Mouse (Mus musculus) embryonic facial prominence, embryonic 15.5 days (tissue): ENCODE measurements around the gene H2-Aa. TPM values are rescaled to one million over a fixed set of nuclear protein-coding genes. Genes with fewer than 3 reads are reported as not detected.
A peak's percentile ranks its signal among the peaks of the same experiment; 100 is the strongest.

Source experiments
- ATAC-seq: fragments of 200-750 bp; cut with Nextera tagmentation; 2 replicates; pipeline ENCODE4 v1.8.0; 2017; ENCODE audit warnings: low read depth, moderate TSS enrichment; ENCODE audit not compliant: insufficient number of reproducible peaks, low FRiP score, low TSS enrichment
- H3K27ac ChIP-seq: fragments of 300-500 bp; sonication (generic); replicated peaks from 2 replicates; pipeline ENCODE4 v1.5.1; 2015; ENCODE audit warnings: mild to moderate bottlenecking, inconsistent platforms
- H3K27me3 ChIP-seq: fragments of 300-500 bp; sonication (generic); 2 replicates; pipeline ENCODE4 v1.6.1; 2015; ENCODE audit warnings: inconsistent platforms
- H3K36me3 ChIP-seq: fragments of 300-500 bp; sonication (generic); 2 replicates; pipeline ENCODE4 v1.6.1; 2015; ENCODE audit warnings: mild to moderate bottlenecking, inconsistent platforms
- H3K4me1 ChIP-seq: fragments of 300-500 bp; sonication (generic); 2 replicates; pipeline ENCODE4 v1.6.1; 2015; ENCODE audit warnings: inconsistent platforms
- H3K4me2 ChIP-seq: fragments of 300-500 bp; sonication (generic); replicated peaks from 2 replicates; pipeline ENCODE4 v1.6.1; 2015; ENCODE audit warnings: mild to moderate bottlenecking, inconsistent platforms
- H3K4me3 ChIP-seq: fragments of 300-500 bp; sonication (generic); replicated peaks from 2 replicates; pipeline ENCODE4 v1.5.1; 2015; ENCODE audit warnings: mild to moderate bottlenecking, inconsistent platforms
- H3K9ac ChIP-seq: fragments of 300-500 bp; sonication (generic); 2 replicates; pipeline ENCODE4 v1.6.1; 2015; ENCODE audit warnings: inconsistent platforms
- H3K9me3 ChIP-seq: fragments of 300-500 bp; sonication (generic); replicated peaks from 2 replicates; pipeline ENCODE4 v1.6.1; 2016; ENCODE audit warnings: inconsistent platforms
- WGBS: fragments of 180-500 bp; shearing (Covaris S2); methylation state at CpG from one replicate; pipeline ENCODE4 v1.1.7; 2015; 5-methylcytosine and 5-hydroxymethylcytosine counted together
- polyA plus RNA-seq: library from polyadenylated mRNA; unstranded; fragments of >200 nt; fragmentation: Nextera tagmentation; extraction: Ambion mirVana; gene quantifications from 2 replicates; pipeline ENCODE4 v1.2.1, GENCODE M21; 2015

The H2-Aa gene
- polyA plus RNA-seq, 1 experiment from 2014 or later: 2.7 TPM

- no peak overlapping the region for H3K27ac ChIP-seq
- no peak overlapping the region for H3K4me3 ChIP-seq
- H3K27me3 ChIP-seq: no peaks in the 10 kb centered on the region
- H3K36me3 ChIP-seq: no peaks in the 10 kb centered on the region
- H3K9ac ChIP-seq: no peak overlapping the region
- no peak overlapping the region for H3K4me2 ChIP-seq
- no peaks in the 10 kb centered on the region for H3K9me3 ChIP-seq
- WGBS: 32% methylated on average over 4 of the region's 4 CpGs
- no peaks in the 10 kb centered on the region for H3K4me1 ChIP-seq
- ATAC-seq: no peak
These were observed 1.8 kb downstream of the H2-Aa start for GRCm38 (mm10) chr17:34285848-34286247.

- Histone ChIP-seq H3K27me3 (no peaks in the 10 kb centered on the region), H3K4me1 (no peaks in the 10 kb centered on the region), H3K27ac (no peak overlapping the region), H3K36me3 (no peaks in the 10 kb centered on the region), H3K4me2 (no peak overlapping the region), H3K9me3 (no peaks in the 10 kb centered on the region), H3K4me3 (no peak overlapping the region), H3K9ac (no peak overlapping the region)
- no peak for ATAC-seq
- 66% methylated on average over 4 of the region's 4 CpGs for WGBS
These were observed 2.3 kb downstream of the H2-Aa start for GRCm38 (mm10) chr17:34285371-34285770.

DNA sequence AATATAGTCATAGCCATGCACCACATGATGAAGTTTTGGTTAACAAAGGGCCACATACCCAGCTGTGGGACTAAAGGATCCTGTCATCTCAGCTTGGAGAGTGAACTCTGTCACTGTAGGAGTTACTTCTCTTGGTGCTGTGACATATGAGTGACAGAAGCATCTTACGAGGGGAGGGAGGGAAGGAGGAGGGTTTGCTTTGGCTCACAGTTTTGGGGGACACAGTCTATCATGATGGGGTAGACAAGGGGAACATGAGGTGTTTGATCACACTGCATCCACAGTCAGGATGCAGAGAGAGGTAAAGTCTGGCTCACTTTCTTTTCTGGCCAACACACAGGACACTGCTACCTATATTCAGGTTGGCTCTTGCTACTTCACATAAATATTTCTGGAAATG, 5.8 kb downstream of the H2-Aa start:
- WGBS: 59% methylated on average over 1 of the region's 1 CpGs
- no peak overlapping the region for H3K9ac ChIP-seq
- H3K27ac ChIP-seq: no peak overlapping the region
- H3K27me3 ChIP-seq: no peaks in the 10 kb centered on the region
- H3K4me1 ChIP-seq: no peaks in the 10 kb centered on the region
- no peak overlapping the region for H3K4me3 ChIP-seq
- no peak overlapping the region for H3K4me2 ChIP-seq
- H3K36me3 ChIP-seq: no peaks in the 10 kb centered on the region
- 0 out of 2 replicates have a peak, but pooled peaks cover 2% of the 10 kb centered on the region for H3K9me3 ChIP-seq
- ATAC-seq: no peak

GRCm38 (mm10) chr17:34280499-34281038, 7.1 kb downstream of the H2-Aa start:
- 74% methylated on average over 1 of the region's 1 CpGs for WGBS
- 0 out of 2 replicates have a peak, but pooled peaks cover 3% of the 10 kb centered on the region for H3K9me3 ChIP-seq
- ATAC-seq: peak; percentile 67
- H3K4me2 ChIP-seq: no peak overlapping the region
- H3K36me3 ChIP-seq: no peaks in the 10 kb centered on the region
- no peak overlapping the region for H3K4me3 ChIP-seq
- H3K27ac ChIP-seq: no peak overlapping the region
- H3K9ac ChIP-seq: no peak overlapping the region
- no peaks in the 10 kb centered on the region for H3K4me1 ChIP-seq
- no peaks in the 10 kb centered on the region for H3K27me3 ChIP-seq

DNA sequence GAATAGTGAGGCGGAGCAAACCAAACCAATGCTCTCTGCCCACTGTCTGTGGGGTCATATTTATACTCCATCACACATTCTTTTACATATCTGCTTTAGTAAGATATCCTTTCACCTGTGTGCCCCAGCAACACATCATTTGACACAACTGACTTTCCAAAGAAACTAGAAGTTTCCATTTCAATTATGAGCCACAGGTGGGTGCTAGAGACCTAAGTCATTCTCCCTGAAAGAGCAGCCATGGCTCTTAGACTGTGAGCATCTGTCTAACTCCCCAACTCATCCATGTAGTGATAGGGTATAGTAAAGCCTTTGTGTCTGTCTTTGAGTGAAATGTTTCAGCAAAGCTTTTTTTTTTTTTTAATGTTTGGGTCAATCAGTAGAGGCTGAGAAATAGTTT, 15.5 kb downstream of the H2-Aa start:
- Histone ChIP-seq H3K4me1 (no peaks in the 10 kb centered on the region), H3K27me3 (no peaks in the 10 kb centered on the region), H3K9ac (no peak overlapping the region), H3K4me2 (no peak overlapping the region), H3K36me3 (no peaks in the 10 kb centered on the region), H3K27ac (no peak overlapping the region), H3K9me3 (0 out of 2 replicates have a peak, but pooled peaks cover 3% of the 10 kb centered on the region), H3K4me3 (no peak overlapping the region)
- ATAC-seq: no peak
- WGBS: 83% methylated on average over 1 of the region's 1 CpGs

- WGBS: 62% methylated on average over 2 of the region's 2 CpGs
- H3K4me2 ChIP-seq: no peak overlapping the region
- H3K4me1 ChIP-seq: no peaks in the 10 kb centered on the region
- H3K9ac ChIP-seq: no peak overlapping the region
- no peak for ATAC-seq
- H3K4me3 ChIP-seq: no peak overlapping the region
- H3K9me3 ChIP-seq: no peaks in the 10 kb centered on the region
- H3K27me3 ChIP-seq: no peaks in the 10 kb centered on the region
- H3K27ac ChIP-seq: no peak overlapping the region
- no peaks in the 10 kb centered on the region for H3K36me3 ChIP-seq
These were observed 16.7 kb downstream of the H2-Aa start for GRCm38 (mm10) chr17:34270940-34271339.

DNA sequence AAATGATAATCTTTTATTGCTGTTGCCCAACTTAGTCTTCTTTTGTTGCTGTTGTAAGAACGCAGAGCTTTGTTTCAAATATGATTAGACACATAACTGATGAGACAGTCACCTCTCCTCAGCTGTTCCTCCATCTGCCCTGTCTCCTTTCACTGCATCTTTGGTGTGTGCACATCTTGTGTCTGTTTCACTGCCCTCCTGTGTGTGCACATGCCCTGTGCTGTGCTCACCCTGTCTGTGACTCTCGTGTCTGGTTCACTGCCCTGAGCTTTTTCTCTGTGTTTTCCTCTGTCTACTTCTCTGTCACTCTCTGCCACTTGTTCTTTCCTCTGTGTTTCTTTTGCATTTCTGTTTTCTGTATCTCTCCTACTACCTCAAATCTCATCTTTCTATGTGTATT, 17.4 kb downstream of the H2-Aa start:
- H3K36me3 ChIP-seq: no peaks in the 10 kb centered on the region
- H3K9ac ChIP-seq: no peak overlapping the region
- no peak overlapping the region for H3K4me2 ChIP-seq
- H3K4me1 ChIP-seq: peaks cover 2% of the 10 kb centered on the region
- WGBS: 76% methylated on average over 2 of the region's 2 CpGs
- H3K27ac ChIP-seq: no peak overlapping the region
- peaks cover 4% of the 10 kb centered on the region for H3K27me3 ChIP-seq
- ATAC-seq: no peak
- H3K4me3 ChIP-seq: no peak overlapping the region
- H3K9me3 ChIP-seq: no peaks in the 10 kb centered on the region

DNA sequence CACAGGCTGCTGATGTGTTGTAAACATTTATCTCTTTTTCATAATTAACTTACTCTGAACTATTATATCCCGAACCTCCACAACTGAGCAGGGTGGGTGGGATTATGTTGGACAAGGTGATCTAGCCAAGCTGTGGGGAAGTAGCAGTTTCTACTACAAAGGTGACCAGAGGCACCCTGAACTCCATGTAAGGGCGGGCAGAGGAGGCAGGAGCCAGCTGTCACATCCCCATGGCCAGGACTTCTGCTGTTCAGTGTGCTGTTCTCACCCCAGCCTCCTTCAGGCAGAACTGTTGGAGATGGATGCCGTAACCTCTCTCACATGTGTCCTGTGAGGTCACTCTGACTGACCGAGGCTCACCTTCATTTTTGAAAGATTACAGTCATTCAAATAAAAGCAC, 17.8 kb downstream of the H2-Aa start:
- H3K4me2 ChIP-seq: no peak overlapping the region
- no peaks in the 10 kb centered on the region for H3K9me3 ChIP-seq
- ATAC-seq: no peak
- peaks cover 8% of the 10 kb centered on the region for H3K27me3 ChIP-seq
- H3K27ac ChIP-seq: no peak overlapping the region
- H3K36me3 ChIP-seq: no peaks in the 10 kb centered on the region
- WGBS: 65% methylated on average over 4 of the region's 4 CpGs
- H3K4me3 ChIP-seq: no peak overlapping the region
- H3K4me1 ChIP-seq: peaks cover 6% of the 10 kb centered on the region
- H3K9ac ChIP-seq: no peak overlapping the region

GRCm38 (mm10) chr17:34268748-34269147, 18.9 kb downstream of the H2-Aa start:
- WGBS: 80% methylated on average over 2 of the region's 2 CpGs
- no peaks in the 10 kb centered on the region for H3K9me3 ChIP-seq
- H3K4me2 ChIP-seq: no peak overlapping the region
- no peak overlapping the region for H3K4me3 ChIP-seq
- peaks cover 19% of the 10 kb centered on the region for H3K27me3 ChIP-seq
- peaks cover 16% of the 10 kb centered on the region for H3K4me1 ChIP-seq
- H3K27ac ChIP-seq: no peak overlapping the region
- no peaks in the 10 kb centered on the region for H3K36me3 ChIP-seq
- ATAC-seq: no peak
- no peak overlapping the region for H3K9ac ChIP-seq

- H3K4me1 ChIP-seq: peaks cover 20% of the 10 kb centered on the region
- no peak overlapping the region for H3K9ac ChIP-seq
- no peaks in the 10 kb centered on the region for H3K9me3 ChIP-seq
- ATAC-seq: no peak
- no peak overlapping the region for H3K4me3 ChIP-seq
- peaks cover 23% of the 10 kb centered on the region for H3K27me3 ChIP-seq
- no peak overlapping the region for H3K4me2 ChIP-seq
- 76% methylated on average over 2 of the region's 2 CpGs for WGBS
- H3K27ac ChIP-seq: no peak overlapping the region
- no peaks in the 10 kb centered on the region for H3K36me3 ChIP-seq
These were observed 19.4 kb downstream of the H2-Aa start for GRCm38 (mm10) chr17:34268262-34268661.

- Histone ChIP-seq H3K4me3 (peak overlapping the region; percentile 51), H3K4me1 (peaks cover 22% of the 10 kb centered on the region), H3K36me3 (no peaks in the 10 kb centered on the region), H3K27ac (no peak overlapping the region), H3K4me2 (peak overlapping the region; percentile 98), H3K9me3 (no peaks in the 10 kb centered on the region), H3K9ac (peak overlapping the region; percentile 28), H3K27me3 (peaks cover 25% of the 10 kb centered on the region)
- ATAC-seq: 0 out of 2 replicates have a peak, but pooled peaks have one; percentile 43
- WGBS: under 1% methylated on average over 79 of the region's 93 CpGs
These were observed 22.9 kb downstream of the H2-Aa start for GRCm38 (mm10) chr17:34264452-34265351.
